Mouse (Mus musculus) 3T3-L1 (cell line): ENCODE results near the gene Tmem26.
"Not testable (repeated sequence)": the region's sequence is repeated elsewhere in the genome, so short reads cannot be mapped to it uniquely, and the experiment has no call there.

Experiments used
- DNase-seq: peaks from one replicate; pipeline ENCODE4 v3.0.0-alpha.2; 2015; ENCODE audit warnings: low read depth, low spot score

Tmem26 gene

DNA sequence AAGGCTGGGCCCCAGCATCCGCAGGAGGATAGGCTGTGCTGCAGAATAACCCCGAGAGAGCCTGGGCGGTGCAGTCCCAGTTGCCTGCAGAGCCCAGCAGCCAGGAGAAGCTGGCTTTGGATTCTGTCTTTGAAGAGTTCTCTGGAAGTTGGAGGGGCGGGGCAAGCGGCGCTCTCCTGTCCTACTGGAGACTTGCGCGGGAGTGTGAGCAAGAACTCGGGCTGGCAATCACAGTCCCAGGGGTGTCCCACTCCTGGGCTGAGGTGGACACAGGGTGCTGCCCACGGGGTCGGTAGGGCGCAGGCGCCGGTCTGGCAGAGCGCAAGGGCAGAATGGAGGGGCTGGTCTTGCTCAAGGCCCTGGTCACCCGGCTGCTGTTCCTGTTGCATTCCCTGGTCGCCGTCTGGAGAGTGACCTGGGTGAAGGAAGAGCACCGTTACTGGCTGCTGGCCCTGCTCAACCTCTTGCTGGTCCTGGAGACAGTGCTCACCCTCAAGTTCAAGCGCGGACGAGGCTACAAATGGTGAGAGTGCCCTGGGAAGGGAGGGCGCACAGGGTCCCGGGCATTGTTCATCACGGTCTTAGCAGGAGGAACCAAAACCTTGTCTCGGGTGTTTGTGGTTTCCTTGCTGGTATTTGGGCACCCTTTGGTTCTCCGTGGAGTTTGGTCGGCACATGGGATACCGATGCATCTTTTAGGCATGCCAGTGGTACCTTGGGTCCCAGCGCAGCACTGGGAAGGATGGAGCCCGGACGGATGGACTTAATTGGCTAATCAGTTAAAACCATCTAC lies at the start of gene Tmem26:
TSS of gene Tmem26 (plus strand) at position 79 of the 793 bp plus-strand sequence.
- DNase-seq = no peak

DNA sequence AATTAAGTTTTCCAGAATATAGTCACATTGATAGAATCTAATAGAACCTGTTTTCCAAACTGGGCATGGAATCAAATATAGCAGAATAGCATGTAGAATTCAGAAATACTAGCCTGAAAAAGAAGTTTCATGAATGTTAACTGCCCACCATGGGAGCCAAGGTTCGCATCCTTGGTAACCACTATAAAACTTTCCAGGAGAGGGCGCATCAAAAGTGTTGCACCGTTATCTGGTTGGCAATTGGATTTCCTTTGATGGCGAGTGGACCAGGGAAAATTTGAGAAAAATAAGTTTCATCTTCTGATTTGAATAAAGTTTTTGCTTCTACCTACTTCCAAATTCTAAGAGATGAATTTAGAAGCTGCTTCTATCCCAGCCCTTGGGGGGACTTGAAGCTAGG lies 44.8 kb upstream of the Tmem26 start:
- peak; percentile 19 for DNase-seq

DNA sequence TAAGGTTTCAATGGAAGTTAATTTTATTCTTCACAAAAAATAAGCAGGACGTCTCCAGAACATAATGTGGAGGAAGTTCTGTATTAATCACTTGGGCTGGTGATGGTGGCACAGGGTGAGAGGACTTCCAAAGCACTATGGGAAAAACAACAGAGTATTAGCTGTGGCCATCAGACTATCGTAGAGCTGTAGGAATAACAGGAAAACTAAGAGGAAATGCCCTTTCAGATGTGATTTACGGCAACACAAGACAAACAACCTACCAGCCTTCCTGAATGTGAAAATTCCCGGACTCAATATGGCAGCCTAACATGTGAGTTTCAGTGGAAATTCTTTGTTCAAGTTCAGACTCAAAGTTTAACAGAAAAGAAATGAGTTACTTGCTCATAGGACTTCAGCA lies 42.2 kb upstream of the Tmem26 start:
- DNase-seq = no peak

GRCm38 (mm10) chr10:68685510-68685909 lies 37.9 kb upstream of the Tmem26 start:
- peak; percentile 33 for DNase-seq

DNA sequence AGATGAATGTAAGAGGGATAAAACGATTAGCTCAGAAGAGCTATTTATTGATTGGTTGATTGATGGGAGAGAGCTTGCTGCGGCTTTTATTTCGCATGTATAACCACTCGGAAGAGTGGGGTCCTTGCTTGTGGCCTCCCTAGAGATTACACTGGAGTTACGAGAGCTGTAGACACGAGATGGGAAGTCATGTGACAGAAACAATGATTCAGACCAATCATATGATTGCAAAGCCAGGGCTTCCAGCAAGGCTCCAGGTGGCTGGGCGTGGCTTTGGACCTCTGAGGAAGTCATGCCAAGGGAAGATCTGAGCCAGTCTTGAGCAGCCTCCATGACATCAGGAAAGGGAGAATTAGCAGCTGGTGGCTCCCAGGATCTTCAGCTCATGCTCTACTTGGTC lies 32.3 kb upstream of the Tmem26 start:
- DNase-seq = no peak

GRCm38 (mm10) chr10:68692401-68692800 lies 31.0 kb upstream of the Tmem26 start:
- no peak for DNase-seq

GRCm38 (mm10) chr10:68695760-68696336 lies 27.6 kb upstream of the Tmem26 start:
- DNase-seq = peak; percentile 80

DNA sequence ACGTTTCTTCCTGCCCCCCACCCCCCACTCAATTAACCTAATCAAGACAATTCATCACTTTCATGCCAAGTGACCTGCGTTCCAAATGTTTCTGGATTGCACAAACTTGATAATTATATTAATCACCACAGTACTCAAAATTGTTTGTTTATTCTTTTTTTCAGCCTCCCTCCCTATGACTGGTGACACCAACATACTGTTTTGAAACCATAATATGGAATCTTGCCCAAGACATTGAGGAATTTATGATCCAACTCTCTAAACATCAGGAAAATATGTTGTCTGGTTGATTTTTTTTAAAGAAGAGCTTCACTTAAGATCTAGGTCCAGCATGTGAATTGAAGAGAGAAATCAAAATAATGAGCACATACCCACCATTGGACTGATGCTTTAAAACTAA lies 19.2 kb upstream of the Tmem26 start:
- peak; percentile 37 for DNase-seq

DNA sequence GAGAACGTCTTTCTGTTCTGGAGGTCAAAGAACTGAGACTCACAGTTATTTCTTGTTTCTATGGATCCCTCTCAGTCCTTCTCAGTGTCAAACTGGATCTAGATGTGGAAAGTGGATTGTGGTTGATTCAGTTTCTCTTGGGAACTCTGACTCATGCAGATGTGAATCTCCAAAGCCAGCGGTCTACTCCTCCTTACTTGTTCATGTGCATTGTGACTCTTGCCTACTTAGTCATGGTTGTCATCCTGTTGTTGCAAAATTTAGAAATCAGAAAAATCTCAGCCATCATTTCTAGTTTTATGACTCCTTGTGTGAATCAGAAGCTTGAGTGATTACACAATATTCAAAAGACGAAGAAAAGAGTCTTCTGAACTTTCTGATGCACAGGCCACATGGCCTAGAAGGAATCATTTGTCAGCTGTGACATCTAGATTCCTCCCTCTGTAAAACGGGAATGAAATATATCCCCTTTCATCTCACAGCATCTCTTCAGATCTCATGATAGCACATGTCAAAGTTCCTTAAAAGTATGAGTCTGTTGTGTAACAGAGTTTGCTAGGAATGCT lies 17.9 kb upstream of the Tmem26 start:
- DNase-seq = peak; percentile 96

- DNase-seq = peak; percentile 51
Measured at GRCm38 (mm10) chr10:68707014-68707852, 16.2 kb upstream of the Tmem26 start.

GRCm38 (mm10) chr10:68712926-68713325 lies 10.5 kb upstream of the Tmem26 start:
- DNase-seq = no peak

DNA sequence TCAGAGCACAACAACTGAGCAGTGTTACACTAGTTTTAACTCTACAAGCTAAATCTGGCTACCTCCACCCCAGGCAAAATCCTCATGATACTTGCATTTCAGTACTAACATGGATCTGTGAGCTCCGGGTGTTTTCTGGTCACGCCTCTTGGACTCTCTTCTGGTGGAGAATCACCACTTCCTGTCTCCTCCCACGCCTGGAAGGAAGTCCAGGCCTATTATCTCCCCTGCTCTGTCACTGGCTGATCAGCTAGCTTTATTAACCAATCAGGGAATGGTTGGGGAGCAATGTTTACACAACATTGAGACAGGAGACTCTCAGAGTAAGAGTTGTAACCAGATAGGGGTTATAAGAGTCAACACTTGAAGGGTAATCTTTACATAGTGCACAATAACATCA lies 9.1 kb upstream of the Tmem26 start:
- DNase-seq = peak; percentile 31

DNA sequence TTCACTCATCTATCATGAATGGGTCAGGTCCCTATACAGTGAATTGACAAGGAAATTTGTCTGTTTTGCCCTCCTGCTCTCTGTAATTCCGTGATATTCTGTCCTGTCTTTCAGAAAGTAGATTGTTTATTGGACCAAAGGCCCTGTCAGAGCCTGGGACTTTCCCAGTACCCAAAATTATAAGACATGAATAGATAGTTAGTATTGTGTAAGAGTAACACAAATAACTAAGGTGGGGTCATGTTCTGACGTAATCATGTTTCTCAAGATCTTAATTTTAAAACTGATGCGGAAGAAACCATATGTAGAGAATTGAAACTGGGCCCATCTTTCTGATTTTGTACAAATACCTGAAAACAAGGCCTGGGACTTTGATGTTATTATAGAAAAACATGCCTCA lies 8.1 kb upstream of the Tmem26 start:
- no peak for DNase-seq

- DNase-seq = no peak
Measured at GRCm38 (mm10) chr10:68718375-68718774, 5.1 kb upstream of the Tmem26 start.

DNA sequence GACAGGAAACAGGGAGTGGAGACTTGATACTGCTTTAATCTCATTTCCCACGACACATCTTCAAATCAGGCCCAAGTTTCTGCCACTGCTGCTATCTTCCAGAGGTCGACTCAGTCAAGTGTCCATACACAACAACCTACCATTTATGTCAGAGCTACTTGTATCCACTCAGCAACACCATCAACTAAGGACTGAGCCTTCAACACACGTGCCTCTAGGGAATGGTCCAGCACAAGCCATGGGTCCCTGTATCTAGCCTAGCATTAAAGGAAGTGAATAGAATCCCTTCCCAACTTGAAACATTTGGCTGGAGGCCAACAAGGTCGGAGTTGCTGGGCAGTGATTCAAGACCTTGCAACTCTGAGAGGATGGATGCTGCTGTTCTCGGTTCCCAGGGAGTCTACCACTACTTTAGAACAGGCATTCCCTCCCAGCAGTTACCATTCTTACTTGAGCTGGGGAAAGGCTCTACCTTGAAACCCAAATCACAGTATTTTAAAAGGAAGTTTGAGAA lies 2.5 kb upstream of the Tmem26 start:
- peak; percentile 42 for DNase-seq

- DNase-seq = no peak
Measured at GRCm38 (mm10) chr10:68723015-68723414, 431 bp upstream of the Tmem26 start.

DNA sequence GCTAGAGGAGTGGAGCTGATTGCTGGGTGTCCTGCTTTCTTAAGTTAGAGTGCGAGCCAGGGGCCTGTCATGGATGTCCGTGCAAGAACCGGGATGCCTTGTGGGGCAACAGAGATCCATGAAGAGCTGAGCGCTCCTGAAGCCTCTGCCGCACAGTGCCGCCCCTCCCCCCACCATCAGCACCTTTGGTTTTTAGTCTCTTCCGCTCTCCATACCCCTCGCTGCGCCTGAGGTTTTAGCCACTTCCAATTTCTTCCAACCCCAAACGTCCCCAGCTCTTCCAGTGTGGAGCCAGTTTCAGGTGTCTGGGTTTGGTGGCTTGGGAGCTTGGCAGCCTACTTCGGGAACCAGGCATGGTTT lies 895 bp downstream of the Tmem26 start:
- no peak for DNase-seq

DNA sequence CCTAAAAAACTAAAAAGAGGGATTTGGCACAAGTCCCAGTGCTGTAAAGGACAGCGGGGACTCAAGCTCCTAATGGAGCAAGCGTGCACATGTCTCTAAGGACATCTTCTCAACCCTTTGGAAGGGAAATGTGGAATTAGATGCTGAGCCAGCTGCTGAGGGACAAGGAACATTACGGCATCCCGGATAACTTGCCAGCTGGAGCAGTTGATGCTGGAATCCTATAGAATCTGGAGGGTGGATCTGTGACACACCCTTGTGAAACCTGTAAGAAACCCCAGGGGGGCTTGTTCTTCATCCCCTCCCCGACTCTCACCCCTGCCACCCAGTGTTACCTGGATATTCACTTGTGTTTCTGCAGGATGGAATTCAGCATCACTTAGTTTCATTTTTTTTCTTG lies 4.0 kb downstream of the Tmem26 start:
- DNase-seq = no peak

GRCm38 (mm10) chr10:68735621-68736020 lies 12.2 kb downstream of the Tmem26 start:
- no peak for DNase-seq

DNA sequence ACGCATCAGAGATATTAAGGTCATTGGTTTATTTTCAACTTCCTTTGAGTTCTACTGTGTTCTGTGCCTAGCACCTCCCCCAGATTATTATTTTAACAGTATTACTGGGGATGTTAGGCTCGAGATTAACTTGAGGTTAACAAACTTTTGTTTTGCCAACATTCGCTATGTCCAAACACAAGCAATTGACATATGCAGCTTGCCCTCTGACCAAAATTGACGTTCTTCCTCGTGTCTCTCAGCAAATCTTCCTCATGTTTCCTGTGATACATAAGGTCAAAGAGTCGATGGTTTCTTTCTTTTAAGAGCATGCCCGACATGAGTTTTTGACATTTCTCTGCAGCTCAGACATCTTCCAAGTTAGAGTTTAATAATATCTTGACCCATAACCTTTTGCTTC lies 13.9 kb downstream of the Tmem26 start:
- no peak for DNase-seq

DNA sequence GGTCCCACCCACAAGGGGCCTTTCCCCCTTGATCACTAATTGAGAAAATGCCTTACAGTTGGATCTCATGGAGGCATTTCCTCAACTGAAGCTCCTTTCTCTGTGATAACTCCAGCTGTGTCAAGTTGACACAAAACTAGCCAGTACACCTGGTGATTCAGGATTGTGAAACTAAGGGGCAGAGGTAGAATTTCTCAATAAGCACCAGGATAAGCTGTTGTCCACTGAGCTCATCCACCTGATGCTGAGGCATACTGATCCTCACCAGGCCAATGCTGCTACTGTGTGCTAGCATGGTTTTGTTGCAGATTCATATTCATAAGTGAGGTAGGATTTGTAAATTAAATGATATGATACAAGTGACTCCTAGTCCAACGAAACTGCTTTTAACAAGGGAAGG lies 15.5 kb downstream of the Tmem26 start:
- DNase-seq = not testable (repeated sequence)

- no peak for DNase-seq
Measured at GRCm38 (mm10) chr10:68740251-68740650, 16.8 kb downstream of the Tmem26 start.
